Mouse (Mus musculus): ENCODE data around the gene Ppm1h. TPM values are rescaled to one million over a fixed set of nuclear protein-coding genes. Genes with fewer than 3 reads are reported as not detected.

Ppm1h gene
- total and polyA plus RNA-seq, 3 experiments = 6.9 to 14.9 TPM; not detected in 1

- H3K4me3 ChIP-seq (ENCODE audit: control insufficient read depth in 1 of 2, insufficient read depth in 1 of 2, low read depth in 2 of 2, low read length in 2 of 2) = no peak overlapping the region
- H3K27ac ChIP-seq (ENCODE audit: control insufficient read depth, low read depth, low read length) = no peak overlapping the region
- TF ChIP-seq MXI1 (IDR thresholded peaks at IDR 0.05; ENCODE audit: low read depth, low read length) (no peak), USF2 (IDR thresholded peaks at IDR 0.05; ENCODE audit: borderline replicate concordance in 1 of 2, insufficient read depth in 1 of 2, low read depth in 1 of 2, low read length in 2 of 2) (no peak), MYC (IDR thresholded peaks at IDR 0.05; ENCODE audit: low read depth, low read length) (no peak), MAFK (IDR thresholded peaks at IDR 0.05; ENCODE audit: borderline replicate concordance, low read depth, low read length) (no peak), SIN3A (IDR thresholded peaks at IDR 0.05; ENCODE audit: low read length) (no peak), ZNF384 (IDR thresholded peaks at IDR 0.05; ENCODE audit: low read depth, low read length) (no peak), TAL1 (IDR thresholded peaks at IDR 0.05; ENCODE audit: low read length) (no peak)
- DNase-seq (ENCODE audit: low read depth, low spot score) = no peak
- no peak overlapping the region for H3K9ac ChIP-seq (ENCODE audit: control insufficient read depth, low read depth, low read length, poor library complexity, severe bottlenecking)
- H3K27me3 ChIP-seq (ENCODE audit: control insufficient read depth in 1 of 2, insufficient read depth in 2 of 2, low read length in 2 of 2) = no peaks in the 10 kb centered on the region
- H3K4me1 ChIP-seq (ENCODE audit: control insufficient read depth in 1 of 2, insufficient read depth in 2 of 2, low read length in 2 of 2) = peaks cover 1 to 2% of the 10 kb centered on the region in 2 experiments; a peak in 1 of 4 replicates
- H3K79me2 ChIP-seq (ENCODE audit: control insufficient read depth, insufficient read depth, low read length, poor library complexity) = no peaks in the 10 kb centered on the region
- H3K36me3 ChIP-seq (ENCODE audit: control insufficient read depth in 1 of 2, insufficient read depth in 2 of 2, low read length in 2 of 2) = peaks cover 0 to 4% of the 10 kb centered on the region in 2 experiments; a peak in 2 of 4 replicates
- no peaks in the 10 kb centered on the region for H3K9me3 ChIP-seq (replicated peaks; ENCODE audit: insufficient read depth, low read length)
These were observed 240.9 kb downstream of the Ppm1h start for GRCm38 (mm10) chr10:122919416-122919815.

- Histone ChIP-seq H3K27me3 (ENCODE audit: control insufficient read depth in 1 of 2, insufficient read depth in 2 of 2, low read length in 2 of 2) (no peaks in the 10 kb centered on the region), H3K79me2 (ENCODE audit: control insufficient read depth, insufficient read depth, low read length, poor library complexity) (no peaks in the 10 kb centered on the region), H3K4me3 (ENCODE audit: control insufficient read depth in 1 of 2, insufficient read depth in 1 of 2, low read depth in 2 of 2, low read length in 2 of 2) (no peak overlapping the region), H3K4me1 (ENCODE audit: control insufficient read depth in 1 of 2, insufficient read depth in 2 of 2, low read length in 2 of 2) (peaks cover 2 to 4% of the 10 kb centered on the region in 2 experiments; a peak in 2 of 4 replicates), H3K36me3 (ENCODE audit: control insufficient read depth in 1 of 2, insufficient read depth in 2 of 2, low read length in 2 of 2) (peaks cover 0 to 8% of the 10 kb centered on the region in 2 experiments; a peak in 2 of 4 replicates), H3K9me3 (replicated peaks; ENCODE audit: insufficient read depth, low read length) (no peaks in the 10 kb centered on the region), H3K9ac (ENCODE audit: control insufficient read depth, low read depth, low read length, poor library complexity, severe bottlenecking) (no peak overlapping the region), H3K27ac (ENCODE audit: control insufficient read depth, low read depth, low read length) (no peak overlapping the region)
- TF ChIP-seq ELF1 (IDR thresholded peaks at IDR 0.05; ENCODE audit: low read depth, low read length) (no peak), RAD21 (IDR thresholded peaks at IDR 0.05; ENCODE audit: low read depth, low read length) (no peak), CTCF (IDR thresholded peaks at IDR 0.05 in 2 of 3, conservative IDR thresholded peaks at IDR 0.05 in 1 of 3; ENCODE audit: control insufficient read depth in 1 of 3, insufficient read depth in 1 of 3, low read depth in 2 of 3, low read length in 3 of 3, poor library complexity in 1 of 3, severe bottlenecking in 1 of 3) (no peak), NRF1 (IDR thresholded peaks at IDR 0.05; ENCODE audit: insufficient read depth, low read depth, low read length, poor library complexity, severe bottlenecking) (no peak), MYB (IDR thresholded peaks at IDR 0.05; ENCODE audit: low read depth, low read length) (no peak), TAL1 (IDR thresholded peaks at IDR 0.05; ENCODE audit: low read length) (no peak), MAZ (IDR thresholded peaks at IDR 0.05; ENCODE audit: low read depth, low read length) (no peak), POLR2AphosphoS5 (IDR thresholded peaks at IDR 0.05; ENCODE audit: borderline replicate concordance, low read depth, low read length) (no peak), JUND (IDR thresholded peaks at IDR 0.05; ENCODE audit: low read depth, low read length) (no peak), E2F4 (IDR thresholded peaks at IDR 0.05; ENCODE audit: borderline replicate concordance, low read depth, low read length) (no peak), GABPA (IDR thresholded peaks at IDR 0.05; ENCODE audit: low read depth, low read length) (no peak), POLR2AphosphoS2 (IDR thresholded peaks at IDR 0.05; ENCODE audit: low read length) (no peak), USF2 (IDR thresholded peaks at IDR 0.05; ENCODE audit: borderline replicate concordance in 1 of 2, insufficient read depth in 1 of 2, low read depth in 1 of 2, low read length in 2 of 2) (no peak)
- DNase-seq (ENCODE audit: low read depth, low spot score) = no peak
These were observed 241.7 kb downstream of the Ppm1h start for GRCm38 (mm10) chr10:122920218-122920795.
